Mouse (Mus musculus) forebrain, embryonic 14.5 days (tissue): ENCODE measurements at regions not wholly inside any gene's neighbourhood (a gene's known extent, or its start where the extent isn't known, plus 50 kb on each side); places are given as distances from the start of the nearest gene placed in this dataset.

Source experiments
- ATAC-seq: fragments of 200-750 bp; cut with Nextera tagmentation; 2 replicates; pipeline ENCODE4 v1.8.0; 2017; ENCODE audit warnings: mild to moderate bottlenecking, moderate library complexity
- DNase-seq: peaks from one replicate; pipeline ENCODE4 v3.0.0-alpha.2; 2015; ENCODE audit warnings: low spot score
- H3K27ac ChIP-seq: fragments of 300-500 bp; sonication (generic); 2 replicates; pipeline ENCODE4 v1.5.1; 2014; ENCODE audit warnings: low read depth, mild to moderate bottlenecking, control low read depth, low read length, moderate library complexity
- H3K27me3 ChIP-seq: fragments of 300-500 bp; sonication (generic); replicated peaks from 2 replicates; pipeline ENCODE4 v1.6.1; 2014; ENCODE audit warnings: low read length, control low read depth, mixed read lengths; ENCODE audit not compliant: control insufficient read depth, insufficient read depth
- H3K36me3 ChIP-seq: fragments of 300-500 bp; sonication (generic); 2 replicates; pipeline ENCODE4 v1.6.1; 2014; ENCODE audit warnings: low read length, control low read depth; ENCODE audit not compliant: control insufficient read depth, insufficient read depth
- H3K4me1 ChIP-seq: fragments of 300-500 bp; sonication (generic); 2 replicates; pipeline ENCODE4 v1.6.1; 2014; ENCODE audit warnings: antibody characterized with exemption, low read length, control low read depth; ENCODE audit not compliant: control insufficient read depth, insufficient read depth
- H3K4me2 ChIP-seq: fragments of 300-500 bp; sonication (generic); 2 replicates; pipeline ENCODE4 v1.6.1; 2014; ENCODE audit warnings: mild to moderate bottlenecking, control low read depth, low read length
- H3K4me3 ChIP-seq: fragments of 300-500 bp; sonication (generic); 2 replicates; pipeline ENCODE4 v1.5.1; 2014; ENCODE audit warnings: low read depth, low read length, control low read depth
- H3K9ac ChIP-seq: fragments of 300-500 bp; sonication (generic); 2 replicates; pipeline ENCODE4 v1.6.1; 2014; ENCODE audit warnings: mild to moderate bottlenecking, low read length, control low read depth, moderate library complexity
- H3K9me3 ChIP-seq: fragments of 300-500 bp; sonication (generic); replicated peaks from 2 replicates; pipeline ENCODE4 v1.6.1; 2016; ENCODE audit warnings: low read length, control low read depth, mixed read lengths; ENCODE audit not compliant: control insufficient read depth
- WGBS: fragments of 180-500 bp; shearing (Covaris S2); extraction: QIAGEN DNeasy Blood & Tissue Kit; methylation state at CpG from one replicate; pipeline ENCODE4 v1.1.7; 2014; 5-methylcytosine and 5-hydroxymethylcytosine counted together

DNA sequence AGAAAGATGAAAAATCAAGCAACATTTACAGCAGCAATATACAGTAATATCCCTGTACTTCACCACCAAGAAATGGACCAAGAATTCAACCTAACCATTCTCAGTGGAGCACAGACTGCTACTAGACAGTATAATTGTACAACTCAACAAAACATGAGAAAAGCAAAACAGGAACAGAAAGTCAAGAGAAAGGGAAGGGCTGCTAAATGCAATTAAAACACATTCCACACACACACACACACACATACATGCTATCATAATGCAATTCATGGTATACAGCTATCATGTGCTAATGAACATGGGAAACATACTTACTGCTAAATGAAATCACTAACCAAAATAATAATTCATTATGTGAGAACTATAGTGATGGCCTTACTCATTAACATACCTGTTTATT is 335.2 kb upstream of the Mmadhc start:
- H3K9me3 ChIP-seq: no peaks in the 10 kb centered on the region
- DNase-seq (no peak), ATAC-seq (no peak)
- no peaks in the 10 kb centered on the region for H3K36me3 ChIP-seq
- H3K4me2 ChIP-seq: no peak overlapping the region
- H3K27ac ChIP-seq: no peak overlapping the region
- no peak overlapping the region for H3K9ac ChIP-seq
- no peak overlapping the region for H3K4me3 ChIP-seq
- 0 out of 2 replicates have a peak, but pooled peaks cover 2% of the 10 kb centered on the region for H3K4me1 ChIP-seq
- no peaks in the 10 kb centered on the region for H3K27me3 ChIP-seq

DNA sequence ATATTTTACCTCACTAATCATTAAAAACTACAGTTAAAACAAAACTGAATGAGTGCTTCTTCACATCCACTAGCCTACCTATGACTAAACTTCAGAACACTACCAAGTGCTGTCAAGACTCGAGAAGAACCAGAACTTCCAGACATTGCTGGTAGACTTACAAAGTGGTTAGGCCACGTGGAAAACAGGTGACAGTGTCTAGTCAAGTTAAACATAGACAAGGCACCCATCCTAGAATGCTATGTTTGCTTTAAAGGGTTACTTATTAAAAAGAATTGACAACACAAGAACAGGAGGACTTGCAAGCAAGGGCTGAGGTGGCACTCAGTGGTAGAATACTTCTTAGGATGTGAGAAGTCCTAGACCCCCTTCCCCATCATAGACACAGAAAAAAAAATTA is 330.9 kb upstream of the Mmadhc start:
- Histone ChIP-seq H3K9me3 (no peaks in the 10 kb centered on the region), H3K9ac (no peak overlapping the region), H3K36me3 (no peaks in the 10 kb centered on the region), H3K4me1 (no peaks in the 10 kb centered on the region), H3K27me3 (no peaks in the 10 kb centered on the region), H3K4me2 (no peak overlapping the region), H3K27ac (no peak overlapping the region), H3K4me3 (no peak overlapping the region)
- no peak for DNase-seq
- no peak for ATAC-seq
- 84% methylated on average over 2 of the region's 2 CpGs for WGBS

DNA sequence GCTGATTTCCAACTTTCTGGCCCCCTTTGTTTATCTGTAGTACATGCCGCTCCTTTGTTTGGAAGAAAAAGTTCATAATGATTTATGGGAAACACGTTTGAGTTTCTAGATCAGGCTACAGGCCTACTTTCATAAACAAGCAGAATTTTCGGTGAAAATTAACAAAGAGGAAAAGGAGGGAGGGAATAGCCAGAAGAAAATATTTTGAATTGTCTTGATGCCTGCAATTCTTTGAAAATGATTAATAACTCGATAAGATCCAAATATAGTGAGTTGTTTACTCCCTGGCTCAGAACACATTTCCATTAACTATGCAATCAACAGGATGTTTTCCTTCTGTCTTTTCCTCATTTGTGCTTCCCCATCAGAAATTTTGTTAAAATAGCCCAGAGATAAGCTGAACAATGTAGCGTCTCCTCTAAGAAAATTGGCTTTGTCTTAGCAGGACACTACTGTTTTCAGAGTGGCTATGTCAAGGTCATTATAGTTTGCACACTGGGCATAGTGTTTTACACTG is 328.7 kb upstream of the Mmadhc start:
- no peak for ATAC-seq
- Histone ChIP-seq H3K4me1 (no peaks in the 10 kb centered on the region), H3K27ac (no peak overlapping the region), H3K9me3 (no peaks in the 10 kb centered on the region), H3K27me3 (no peaks in the 10 kb centered on the region), H3K36me3 (no peaks in the 10 kb centered on the region), H3K4me3 (no peak overlapping the region), H3K9ac (no peak overlapping the region), H3K4me2 (no peak overlapping the region)
- WGBS: 82% methylated on average over 5 of the region's 5 CpGs
- DNase-seq: no peak

DNA sequence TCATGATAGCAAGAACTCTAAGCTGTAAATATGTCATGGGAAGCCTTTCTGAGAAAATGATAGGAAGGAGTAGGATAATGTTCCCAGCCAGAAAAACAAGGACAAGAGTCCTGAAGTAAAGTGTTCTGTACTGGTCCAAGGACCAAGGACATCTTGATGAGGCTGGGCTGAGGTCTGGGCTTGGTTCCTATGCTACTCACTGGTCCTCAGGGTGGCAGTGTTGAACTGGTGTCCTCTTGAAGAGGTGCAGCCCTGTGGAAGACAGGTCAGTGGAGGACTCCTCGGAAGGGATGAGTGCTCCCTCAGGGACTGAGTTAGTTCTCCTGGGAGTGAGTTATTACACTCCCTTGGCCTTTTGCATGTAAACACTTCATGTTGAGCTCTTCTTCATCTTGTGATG is 312.5 kb upstream of the Mmadhc start:
- 71% methylated on average over 1 of the region's 1 CpGs for WGBS
- Histone ChIP-seq H3K4me3 (no peak overlapping the region), H3K27ac (no peak overlapping the region), H3K9me3 (no peaks in the 10 kb centered on the region), H3K4me2 (no peak overlapping the region), H3K9ac (no peak overlapping the region), H3K27me3 (no peaks in the 10 kb centered on the region), H3K4me1 (no peaks in the 10 kb centered on the region), H3K36me3 (no peaks in the 10 kb centered on the region)
- DNase-seq (no peak), ATAC-seq (no peak)

DNA sequence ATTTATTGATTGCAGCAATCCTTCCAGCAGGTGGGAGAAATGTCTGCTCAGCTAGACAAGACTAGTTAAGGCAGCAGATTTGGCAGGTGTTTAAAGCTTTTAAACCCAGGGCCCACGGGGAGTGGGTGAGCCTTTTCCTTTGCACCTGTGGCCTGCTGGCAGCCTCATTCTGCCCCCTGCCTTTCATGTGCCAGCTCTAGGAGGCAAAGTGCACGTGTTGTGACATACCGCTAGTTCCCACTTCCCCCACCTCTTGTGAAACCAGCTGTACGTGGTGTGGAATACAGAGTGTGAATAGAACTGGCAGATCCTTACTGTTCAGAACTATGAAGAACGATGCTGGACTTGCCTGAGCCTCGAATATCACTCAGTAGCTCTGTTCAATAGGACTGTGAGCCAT is 292.6 kb upstream of the Mmadhc start:
- ATAC-seq (peak; percentile 65; the same call in 1 of the 2 replicates), DNase-seq (peak; percentile 57)
- no peaks in the 10 kb centered on the region for H3K9me3 ChIP-seq
- no peak overlapping the region for H3K9ac ChIP-seq
- H3K27me3 ChIP-seq: no peaks in the 10 kb centered on the region
- H3K27ac ChIP-seq: no peak overlapping the region
- WGBS: 24% methylated on average over 6 of the region's 6 CpGs
- no peak overlapping the region for H3K4me2 ChIP-seq
- peaks cover 10% of the 10 kb centered on the region; the same call in 1 of the 2 replicates for H3K4me1 ChIP-seq
- H3K4me3 ChIP-seq: no peak overlapping the region
- no peaks in the 10 kb centered on the region for H3K36me3 ChIP-seq

DNA sequence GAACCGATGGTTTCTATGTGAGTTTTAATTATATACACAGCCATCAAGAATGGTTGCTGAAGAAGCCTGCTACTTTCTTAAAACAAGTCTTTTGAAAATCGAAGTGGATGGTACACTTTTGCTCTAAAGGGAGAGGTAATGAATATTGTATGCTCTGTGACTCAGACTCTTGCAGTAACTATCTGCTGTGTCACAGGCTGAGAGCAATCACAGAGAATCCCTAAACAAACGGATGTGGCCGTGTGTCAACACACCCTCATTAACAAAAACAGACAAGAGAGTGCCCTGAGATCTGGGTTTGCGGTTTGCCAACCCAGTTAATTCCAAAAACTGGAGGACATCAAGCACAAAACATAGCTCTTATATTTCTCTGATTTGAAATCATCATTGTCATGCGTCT is 292.1 kb upstream of the Mmadhc start:
- 81% methylated on average over 6 of the region's 6 CpGs for WGBS

DNA sequence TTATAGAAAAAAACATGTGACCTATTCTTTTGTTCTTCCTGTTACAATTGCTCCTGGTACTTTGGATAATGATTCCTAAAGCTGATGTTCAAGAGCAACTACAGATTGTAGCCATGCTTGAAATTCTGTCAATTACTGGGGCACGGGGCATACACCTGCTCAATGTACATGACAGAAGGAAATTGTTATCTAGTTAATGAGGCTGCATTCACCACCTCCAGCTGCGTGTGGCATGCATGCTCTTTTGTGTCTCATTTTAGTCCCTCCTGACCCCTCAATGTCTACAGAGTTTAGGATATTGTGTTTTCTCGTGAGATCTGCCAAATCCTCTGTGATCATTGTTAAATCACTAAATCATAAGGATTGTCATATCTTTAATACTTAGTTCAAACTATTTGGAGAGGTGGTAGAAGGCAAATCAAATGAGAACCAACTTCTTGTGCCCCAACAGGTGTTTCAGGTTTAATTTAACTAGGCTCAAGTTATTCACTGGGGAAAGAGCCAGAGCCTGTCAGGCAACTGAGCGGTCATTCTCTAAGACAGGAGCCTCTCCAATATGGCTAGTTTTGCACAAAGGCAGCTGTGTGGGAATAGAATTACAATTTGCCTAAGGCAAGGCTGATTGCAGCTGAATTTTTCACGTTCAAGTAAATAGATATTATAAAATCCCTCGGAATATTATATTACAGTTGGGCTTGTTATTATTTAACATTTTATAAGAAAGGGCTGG is 289.9 kb upstream of the Mmadhc start:
- ATAC-seq: peak; percentile 40; the same call in 1 of the 2 replicates
- Histone ChIP-seq H3K9me3 (no peaks in the 10 kb centered on the region), H3K9ac (no peak overlapping the region), H3K27ac (no peak overlapping the region), H3K4me3 (no peak overlapping the region), H3K4me2 (no peak overlapping the region), H3K27me3 (no peaks in the 10 kb centered on the region), H3K36me3 (no peaks in the 10 kb centered on the region), H3K4me1 (peaks cover 10% of the 10 kb centered on the region; the same call in 1 of the 2 replicates)
- peak; percentile 56 for DNase-seq
- 32% methylated on average over 6 of the region's 6 CpGs for WGBS

More for the DNA sequence above, 292.1 kb upstream of the Mmadhc start:
- Histone ChIP-seq H3K9ac (no peak overlapping the region), H3K4me2 (no peak overlapping the region), H3K9me3 (no peaks in the 10 kb centered on the region), H3K4me3 (no peak overlapping the region), H3K27ac (no peak overlapping the region), H3K27me3 (no peaks in the 10 kb centered on the region), H3K36me3 (no peaks in the 10 kb centered on the region), H3K4me1 (peaks cover 10% of the 10 kb centered on the region; the same call in 1 of the 2 replicates)
- DNase-seq: no peak
- no peak for ATAC-seq

DNA sequence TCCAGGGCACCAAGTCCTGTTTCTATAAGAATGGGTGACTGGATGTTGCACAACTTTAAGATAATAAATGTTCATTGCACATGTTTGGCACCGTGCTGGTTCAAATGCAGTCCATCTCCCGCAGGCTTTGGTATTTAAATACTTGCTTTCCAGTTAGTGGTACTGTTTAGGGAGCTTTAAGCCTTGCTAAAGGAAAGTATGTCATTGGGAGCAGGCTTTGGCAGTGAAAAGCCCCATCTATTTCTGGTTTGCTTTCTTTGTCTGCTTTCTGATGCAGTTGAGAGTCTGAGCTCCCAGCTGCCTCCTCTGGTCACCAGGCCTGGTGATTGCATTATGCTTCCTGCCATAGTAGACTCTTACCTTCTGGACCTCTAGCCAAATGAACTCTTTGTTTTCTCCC is 283.0 kb upstream of the Mmadhc start:
- DNase-seq (no peak), ATAC-seq (no peak)
- Histone ChIP-seq H3K36me3 (no peaks in the 10 kb centered on the region), H3K27me3 (no peaks in the 10 kb centered on the region), H3K9ac (no peak overlapping the region), H3K4me3 (no peak overlapping the region), H3K4me2 (no peak overlapping the region), H3K4me1 (no peaks in the 10 kb centered on the region), H3K27ac (no peak overlapping the region), H3K9me3 (no peaks in the 10 kb centered on the region)
- 64% methylated on average over 2 of the region's 2 CpGs for WGBS

DNA sequence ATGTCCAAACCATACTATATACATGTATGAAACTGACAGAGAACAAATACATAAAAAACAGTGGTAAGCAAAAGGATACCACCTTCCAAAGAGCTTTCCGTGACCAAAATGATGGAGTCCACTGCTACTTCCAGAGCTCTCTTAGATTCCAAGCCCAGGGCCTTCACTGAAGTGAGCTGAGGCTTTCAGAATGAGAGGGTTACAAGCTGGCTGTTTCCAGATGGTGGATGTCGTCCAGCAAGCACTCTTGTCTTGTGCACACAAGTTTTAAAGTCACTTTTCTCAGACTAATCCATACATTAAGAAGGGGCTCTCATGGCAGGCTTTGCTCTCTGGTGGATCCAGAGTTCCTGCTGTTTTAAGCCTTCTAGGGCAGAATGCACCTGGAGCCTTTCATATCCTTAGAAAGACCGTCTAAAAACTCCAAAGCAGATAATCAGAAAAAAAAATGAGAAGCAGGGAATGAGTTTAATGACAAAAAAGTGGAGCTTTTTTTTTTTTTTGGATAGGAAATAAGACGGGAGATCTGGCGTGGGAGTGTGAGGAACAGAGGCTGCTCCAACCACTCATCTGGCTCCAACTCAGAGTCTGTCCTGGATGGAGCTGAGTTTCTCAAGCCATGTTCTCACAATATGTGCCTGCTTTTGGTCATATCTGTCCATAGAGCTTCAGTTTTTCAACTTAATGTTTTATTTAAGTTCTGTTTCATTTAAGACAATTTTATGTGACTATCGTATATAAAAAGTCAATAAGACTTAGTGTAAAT is 281.9 kb upstream of the Mmadhc start:
- Histone ChIP-seq H3K4me1 (no peaks in the 10 kb centered on the region; the same call in 1 of the 2 replicates), H3K9ac (no peak overlapping the region), H3K27ac (no peak overlapping the region), H3K36me3 (no peaks in the 10 kb centered on the region), H3K4me3 (no peak overlapping the region), H3K9me3 (no peaks in the 10 kb centered on the region), H3K27me3 (no peaks in the 10 kb centered on the region), H3K4me2 (no peak overlapping the region)
- DNase-seq (no peak), ATAC-seq (no peak)
- WGBS: 74% methylated on average over 6 of the region's 6 CpGs
